ENCODE assay signal across 33 mouse cellular contexts in genomic region chr11:45908894-45909293, GRCm38 (mm10).
"Had no signal": no experiment of that assay in that cellular context is flagged by ENCODE, and none has a peak within 500 bp of the region (broad histone marks: within the 10 kb centered on the region; RNA-seq: fewer than 3 reads in every experiment).

No protein-coding gene starts in this region.

- H3K9ac ChIP-seq: heart, embryonic 12.5 days; heart, embryonic 13.5 days; heart, embryonic 15.5 days; hindbrain, embryonic 12.5 days; hindbrain, embryonic 13.5 days; hindbrain, embryonic 14.5 days; hindbrain, embryonic 15.5 days; intestine, embryonic 15.5 days; kidney, embryonic 15.5 days had no signal

- H3K27me3 ChIP-seq: heart, embryonic 12.5 days; heart, embryonic 13.5 days; heart, embryonic 15.5 days; hindbrain, embryonic 12.5 days; hindbrain, embryonic 13.5 days; hindbrain, embryonic 15.5 days; intestine, embryonic 15.5 days; kidney, embryonic 15.5 days had no signal

- ATAC-seq: hindbrain, embryonic 16.5 days; hindbrain, postnatal 0 days; inflammation-experienced regulatory T-cells, adult 6 months; intestine, embryonic 15.5 days; intestine, embryonic 16.5 days; intestine, postnatal 0 days had no signal

- H3K4me3 ChIP-seq: heart, embryonic 12.5 days; heart, embryonic 13.5 days; heart, embryonic 15.5 days; hindbrain, embryonic 10.5 days; hindbrain, embryonic 12.5 days; hindbrain, embryonic 13.5 days; hindbrain, embryonic 15.5 days; intestine, embryonic 15.5 days; kidney, embryonic 15.5 days; layer of hippocampus, adult 2 months; left cerebral cortex, adult 2 months had no signal

- H3K4me2 ChIP-seq: heart, embryonic 12.5 days; heart, embryonic 13.5 days; heart, embryonic 15.5 days; hindbrain, embryonic 12.5 days; hindbrain, embryonic 13.5 days; hindbrain, embryonic 14.5 days; hindbrain, embryonic 15.5 days; intestine, embryonic 15.5 days; kidney, embryonic 15.5 days had no signal

- H3K9me3 ChIP-seq: heart, embryonic 12.5 days; heart, embryonic 13.5 days; heart, embryonic 15.5 days; hindbrain, embryonic 10.5 days; hindbrain, embryonic 12.5 days; hindbrain, embryonic 13.5 days; hindbrain, embryonic 15.5 days; intestine, embryonic 15.5 days; kidney, embryonic 15.5 days had no signal

- H3K4me1 ChIP-seq: heart, embryonic 12.5 days; heart, embryonic 15.5 days; hindbrain, embryonic 10.5 days; hindbrain, embryonic 12.5 days; hindbrain, embryonic 13.5 days; hindbrain, embryonic 15.5 days; intestine, embryonic 15.5 days; kidney, embryonic 15.5 days had no signal

- H3K27ac ChIP-seq: heart, embryonic 13.5 days; heart, embryonic 15.5 days; hindbrain, embryonic 10.5 days; hindbrain, embryonic 12.5 days; hindbrain, embryonic 13.5 days; hindbrain, embryonic 15.5 days; hindbrain, postnatal 0 days; intestine, embryonic 15.5 days; kidney, embryonic 15.5 days; kidney, postnatal 0 days; layer of hippocampus, adult 2 months; left cerebral cortex, adult 2 months had no signal

- DNase-seq: heart, postnatal 10 days; heart, postnatal 36 days; heart, postnatal 4 days; kidney, adult 11 months; kidney, adult 18-20 months; kidney, adult 2 months; kidney, adult 8-10 months; kidney, adult 9 months; kidney, postnatal 10 days; kidney, postnatal 14 days; kidney, postnatal 25 days; kidney, postnatal 36 days; kidney, postnatal 4 days; layer of hippocampus, adult 9-11 months; layer of hippocampus, postnatal 36 days had no signal
